Mouse (Mus musculus) forebrain, embryonic 12.5 days (tissue): Measurements from ENCODE around the gene Ubr3. TPM values are rescaled to one million over a fixed set of nuclear protein-coding genes. Genes with fewer than 3 reads are reported as not detected.

Experiments
- ATAC-seq: fragments of 200-750 bp; cut with Nextera tagmentation; 2 replicates; pipeline ENCODE4 v1.8.0; 2017; ENCODE audit warnings: moderate TSS enrichment; ENCODE audit not compliant: low FRiP score
- H3K27ac ChIP-seq: fragments of 300-500 bp; sonication (generic); 2 replicates; pipeline ENCODE4 v1.5.1; 2016; ENCODE audit warnings: mild to moderate bottlenecking
- H3K27me3 ChIP-seq: fragments of 300-500 bp; sonication (generic); 2 replicates; pipeline ENCODE4 v1.6.1; 2016; ENCODE audit warnings: mild to moderate bottlenecking
- H3K36me3 ChIP-seq: fragments of 300-500 bp; sonication (generic); replicated peaks from 2 replicates; pipeline ENCODE4 v1.6.1; 2016; ENCODE audit warnings: mild to moderate bottlenecking
- H3K4me1 ChIP-seq: fragments of 300-500 bp; sonication (generic); 2 replicates; pipeline ENCODE4 v1.6.1; 2016
- H3K4me2 ChIP-seq: fragments of 300-500 bp; sonication (generic); 2 replicates; pipeline ENCODE4 v1.6.1; 2016; ENCODE audit warnings: mild to moderate bottlenecking, moderate library complexity
- H3K4me3 ChIP-seq: fragments of 300-500 bp; sonication (generic); replicated peaks from 2 replicates; pipeline ENCODE4 v1.5.1; 2016; ENCODE audit warnings: mild to moderate bottlenecking
- H3K9ac ChIP-seq: fragments of 300-500 bp; sonication (generic); 2 replicates; pipeline ENCODE4 v1.6.1; 2016; ENCODE audit warnings: mild to moderate bottlenecking
- H3K9me3 ChIP-seq: fragments of 300-500 bp; sonication (generic); 2 replicates; pipeline ENCODE4 v1.6.1; 2016
- WGBS: fragments of 180-500 bp; shearing (Covaris S2); methylation state at CpG from one replicate; pipeline ENCODE4 v1.1.7; 2016; 5-methylcytosine and 5-hydroxymethylcytosine counted together
- polyA plus RNA-seq: library from polyadenylated mRNA; unstranded; fragments of >200 nt; fragmentation: Nextera tagmentation; extraction: Ambion mirVana; gene quantifications from 2 replicates; pipeline ENCODE4 v1.2.1, GENCODE M21; 2016

Ubr3 gene
- polyA plus RNA-seq, 1 experiment from 2014 or later, result 22.2 TPM

- no peaks in the 10 kb centered on the region for H3K27me3 ChIP-seq
- H3K27ac ChIP-seq, result no peak overlapping the region
- H3K36me3 ChIP-seq, result peaks cover 36% of the 10 kb centered on the region
- ATAC-seq, result no peak
- no peaks in the 10 kb centered on the region for H3K4me1 ChIP-seq
- no peak overlapping the region for H3K4me2 ChIP-seq
- WGBS, result 89% methylated on average over 7 of the region's 7 CpGs
- no peak overlapping the region for H3K4me3 ChIP-seq
- no peak overlapping the region for H3K9ac ChIP-seq
- H3K9me3 ChIP-seq, result no peaks in the 10 kb centered on the region
Observed at GRCm38 (mm10) chr2:69999097-69999770, 102.2 kb downstream of the Ubr3 start.

GRCm38 (mm10) chr2:70000316-70000715 lies 103.3 kb downstream of the Ubr3 start:
- Histone ChIP-seq H3K4me2 (no peak overlapping the region), H3K36me3 (peaks cover 31% of the 10 kb centered on the region), H3K4me1 (no peaks in the 10 kb centered on the region), H3K9me3 (no peaks in the 10 kb centered on the region), H3K27me3 (no peaks in the 10 kb centered on the region), H3K4me3 (no peak overlapping the region), H3K27ac (no peak overlapping the region), H3K9ac (no peak overlapping the region)
- 90% methylated on average over 6 of the region's 6 CpGs for WGBS
- no peak for ATAC-seq

- Histone ChIP-seq H3K27me3 (no peaks in the 10 kb centered on the region), H3K9ac (no peak overlapping the region), H3K9me3 (no peaks in the 10 kb centered on the region), H3K4me3 (no peak overlapping the region), H3K36me3 (peaks cover 26% of the 10 kb centered on the region), H3K4me1 (no peaks in the 10 kb centered on the region), H3K4me2 (no peak overlapping the region), H3K27ac (no peak overlapping the region)
- no peak for ATAC-seq
- WGBS, result 91% methylated on average over 2 of the region's 2 CpGs
Observed at GRCm38 (mm10) chr2:70006492-70006891, 109.4 kb downstream of the Ubr3 start.

- ATAC-seq, result no peak
- Histone ChIP-seq H3K27me3 (no peaks in the 10 kb centered on the region), H3K4me2 (no peak overlapping the region), H3K4me1 (no peaks in the 10 kb centered on the region), H3K27ac (no peak overlapping the region), H3K9me3 (no peaks in the 10 kb centered on the region), H3K4me3 (no peak overlapping the region), H3K9ac (no peak overlapping the region), H3K36me3 (peaks cover 26% of the 10 kb centered on the region)
- 95% methylated on average over 8 of the region's 8 CpGs for WGBS
Observed at GRCm38 (mm10) chr2:70012941-70013340, 115.9 kb downstream of the Ubr3 start.

GRCm38 (mm10) chr2:70018236-70018635 lies 121.2 kb downstream of the Ubr3 start:
- Histone ChIP-seq H3K36me3 (peaks cover 37% of the 10 kb centered on the region), H3K9ac (no peak overlapping the region), H3K4me2 (no peak overlapping the region), H3K27ac (no peak overlapping the region), H3K9me3 (no peaks in the 10 kb centered on the region), H3K4me1 (no peaks in the 10 kb centered on the region), H3K27me3 (no peaks in the 10 kb centered on the region), H3K4me3 (no peak overlapping the region)
- no peak for ATAC-seq
- WGBS, result 89% methylated on average over 6 of the region's 6 CpGs

- H3K27me3 ChIP-seq, result no peaks in the 10 kb centered on the region
- no peak overlapping the region for H3K9ac ChIP-seq
- no peaks in the 10 kb centered on the region for H3K4me1 ChIP-seq
- no peak overlapping the region for H3K4me3 ChIP-seq
- WGBS, result 81% methylated on average over 2 of the region's 2 CpGs
- H3K9me3 ChIP-seq, result no peaks in the 10 kb centered on the region
- no peak overlapping the region for H3K27ac ChIP-seq
- no peak overlapping the region for H3K4me2 ChIP-seq
- ATAC-seq, result no peak
- H3K36me3 ChIP-seq, result peaks cover 25% of the 10 kb centered on the region
Observed at GRCm38 (mm10) chr2:70024454-70024853, 127.4 kb downstream of the Ubr3 start.

GRCm38 (mm10) chr2:70025711-70026110 lies 128.7 kb downstream of the Ubr3 start:
- H3K27me3 ChIP-seq, result no peaks in the 10 kb centered on the region
- ATAC-seq, result no peak
- WGBS, result 95% methylated on average over 5 of the region's 5 CpGs
- H3K4me3 ChIP-seq, result no peak overlapping the region
- no peak overlapping the region for H3K9ac ChIP-seq
- no peak overlapping the region for H3K27ac ChIP-seq
- no peak overlapping the region for H3K4me2 ChIP-seq
- no peaks in the 10 kb centered on the region for H3K9me3 ChIP-seq
- no peaks in the 10 kb centered on the region for H3K4me1 ChIP-seq
- H3K36me3 ChIP-seq, result peaks cover 21% of the 10 kb centered on the region

- Histone ChIP-seq H3K27ac (no peak overlapping the region), H3K4me1 (peaks cover 5% of the 10 kb centered on the region; the same call in 1 of the 2 replicates), H3K4me2 (no peak overlapping the region), H3K9ac (no peak overlapping the region), H3K27me3 (peaks cover 4% of the 10 kb centered on the region; the same call in 1 of the 2 replicates), H3K9me3 (no peaks in the 10 kb centered on the region), H3K4me3 (no peak overlapping the region), H3K36me3 (peaks cover 4% of the 10 kb centered on the region; the same call in 1 of the 2 replicates)
- WGBS, result 90% methylated on average over 2 of the region's 2 CpGs
- no peak for ATAC-seq
Observed at GRCm38 (mm10) chr2:70031472-70031871, 134.4 kb downstream of the Ubr3 start.

- H3K4me3 ChIP-seq, result no peak overlapping the region
- WGBS, result 36% methylated on average over 5 of the region's 5 CpGs
- H3K36me3 ChIP-seq, result no peaks in the 10 kb centered on the region
- H3K9ac ChIP-seq, result no peak overlapping the region
- H3K4me2 ChIP-seq, result no peak overlapping the region
- H3K27me3 ChIP-seq, result peaks cover 4% of the 10 kb centered on the region; the same call in 1 of the 2 replicates
- H3K4me1 ChIP-seq, result peaks cover 12% of the 10 kb centered on the region
- H3K27ac ChIP-seq, result no peak overlapping the region
- no peak for ATAC-seq
- no peaks in the 10 kb centered on the region for H3K9me3 ChIP-seq
Observed at GRCm38 (mm10) chr2:70034895-70035294, 137.8 kb downstream of the Ubr3 start.

- H3K27ac ChIP-seq, result no peak overlapping the region
- no peak overlapping the region for H3K9ac ChIP-seq
- no peak overlapping the region for H3K4me2 ChIP-seq
- H3K36me3 ChIP-seq, result no peaks in the 10 kb centered on the region
- H3K9me3 ChIP-seq, result no peaks in the 10 kb centered on the region
- WGBS, result 52% methylated on average over 1 of the region's 1 CpGs
- peaks cover 12% of the 10 kb centered on the region for H3K4me1 ChIP-seq
- ATAC-seq, result no peak
- no peak overlapping the region for H3K4me3 ChIP-seq
- H3K27me3 ChIP-seq, result peaks cover 4% of the 10 kb centered on the region; the same call in 1 of the 2 replicates
Observed at GRCm38 (mm10) chr2:70035358-70035757, 138.3 kb downstream of the Ubr3 start.

GRCm38 (mm10) chr2:70037221-70037620 lies 140.2 kb downstream of the Ubr3 start:
- Histone ChIP-seq H3K4me3 (no peak overlapping the region), H3K4me2 (no peak overlapping the region), H3K4me1 (peaks cover 12% of the 10 kb centered on the region), H3K27ac (no peak overlapping the region), H3K9ac (no peak overlapping the region), H3K36me3 (no peaks in the 10 kb centered on the region), H3K9me3 (no peaks in the 10 kb centered on the region), H3K27me3 (peaks cover 4% of the 10 kb centered on the region; the same call in 1 of the 2 replicates)
- ATAC-seq, result no peak
- 83% methylated on average over 8 of the region's 8 CpGs for WGBS

GRCm38 (mm10) chr2:70038752-70039151 lies 141.7 kb downstream of the Ubr3 start, which contains the start of gene Myo3b:
Gene Myo3b, plus strand, starts transcription at chr2:70039126.
- no peak within 1 kb of the TSS for H3K4me2 ChIP-seq
- H3K27ac ChIP-seq, result no peak within 1 kb of the TSS
- ATAC-seq, result no peak
- no peaks in the 10 kb centered on the region for H3K36me3 ChIP-seq
- H3K27me3 ChIP-seq, result no peaks in the 10 kb centered on the region
- H3K4me1 ChIP-seq, result peaks cover 12% of the 10 kb centered on the region
- H3K9me3 ChIP-seq, result no peaks in the 10 kb centered on the region
- no peak within 1 kb of the TSS for H3K4me3 ChIP-seq
- WGBS, result 26% methylated on average over 7 of the region's 7 CpGs
- no peak within 1 kb of the TSS for H3K9ac ChIP-seq

GRCm38 (mm10) chr2:70044466-70044865 lies 147.4 kb downstream of the Ubr3 start:
- peak; percentile 77 for ATAC-seq
- Histone ChIP-seq H3K9me3 (no peaks in the 10 kb centered on the region), H3K36me3 (no peaks in the 10 kb centered on the region), H3K4me2 (no peak overlapping the region), H3K27ac (0 out of 2 replicates have a peak overlapping the region, but pooled peaks have one; percentile 9), H3K27me3 (no peaks in the 10 kb centered on the region), H3K4me1 (peaks cover 11% of the 10 kb centered on the region), H3K9ac (no peak overlapping the region), H3K4me3 (no peak overlapping the region)
- WGBS, result 22% methylated on average over 6 of the region's 6 CpGs
